ENCODE assay signal across 7 mouse cellular contexts in genomic region chr17:32321390-32321734, GRCm38 (mm10). TPM values are rescaled to one million over a fixed set of nuclear protein-coding genes. Genes with fewer than 3 reads are reported as not detected.
DNase-seq lines count a peak whose midpoint lies in the region; ATAC-seq and TF ChIP-seq lines count a peak whose summit lies in the region.

No protein-coding gene starts in this region.

- H3K36me3 ChIP-seq in lung, postnatal 0 days (ENCODE audit: insufficient read depth, low read length): peaks cover 7% of the 10 kb centered on the region; the same call in 1 of the 2 replicates
- H3K36me3 ChIP-seq in limb, embryonic 15.5 days: peaks cover 46% of the 10 kb centered on the region
- H3K36me3 ChIP-seq in stomach, embryonic 15.5 days: peaks cover 25% of the 10 kb centered on the region

- peak; percentile 36 for TF ChIP-seq CTCF in lung, postnatal 0 days (IDR thresholded peaks at IDR 0.05)

- peak overlapping the region; percentile 69 for H3K4me3 ChIP-seq in lung, postnatal 0 days (ENCODE audit: low read depth, low read length)
- peak overlapping the region; percentile 94 for H3K4me3 ChIP-seq in limb, embryonic 15.5 days
- peak overlapping the region; percentile 95 for H3K4me3 ChIP-seq in stomach, embryonic 15.5 days (replicated peaks)

- H3K27me3 ChIP-seq in lung, postnatal 0 days (replicated peaks; ENCODE audit: insufficient read depth, low read length): no peaks in the 10 kb centered on the region
- H3K27me3 ChIP-seq in limb, embryonic 15.5 days: no peaks in the 10 kb centered on the region
- H3K27me3 ChIP-seq in stomach, embryonic 15.5 days (replicated peaks): no peaks in the 10 kb centered on the region

- ATAC-seq in lung, postnatal 0 days: peak; percentile 60
- peak; percentile 71 for ATAC-seq in erythroblast, adult 5-6 weeks (replicated peaks; ENCODE audit: low FRiP score, poor library complexity, severe bottlenecking)
- peak; percentile 66 for ATAC-seq in limb, embryonic 15.5 days (ENCODE audit: insufficient number of reproducible peaks, low FRiP score, low TSS enrichment, low read depth)
- peak; percentile 65 for ATAC-seq in stomach, embryonic 15.5 days (ENCODE audit: insufficient read depth, low FRiP score, low read depth)

- H3K27ac ChIP-seq in lung, postnatal 0 days (ENCODE audit: low read length): peak overlapping the region; percentile 80
- peak overlapping the region; percentile 97 for H3K27ac ChIP-seq in limb, embryonic 15.5 days
- peak overlapping the region; percentile 90 for H3K27ac ChIP-seq in stomach, embryonic 15.5 days

- H3K9ac ChIP-seq in lung, postnatal 0 days (replicated peaks; ENCODE audit: low read depth): peak overlapping the region; percentile 64
- peak overlapping the region; percentile 75 for H3K9ac ChIP-seq in limb, embryonic 15.5 days
- peak overlapping the region; percentile 56 for H3K9ac ChIP-seq in stomach, embryonic 15.5 days

- WGBS in lung, postnatal 0 days: 1% methylated on average over 20 of the region's 23 CpGs
- 0% methylated on average over 23 of the region's 23 CpGs for WGBS in limb, embryonic 15.5 days
- under 1% methylated on average over 23 of the region's 23 CpGs for WGBS in stomach, embryonic 15.5 days

- TF ChIP-seq EP300 in lung, postnatal 0 days (IDR thresholded peaks at IDR 0.05): no peak

- peak overlapping the region; percentile 86 for H3K4me2 ChIP-seq in lung, postnatal 0 days (replicated peaks; ENCODE audit: low read depth, low read length)
- H3K4me2 ChIP-seq in limb, embryonic 15.5 days: peak overlapping the region; percentile 72
- peak overlapping the region; percentile 81 for H3K4me2 ChIP-seq in stomach, embryonic 15.5 days

- no peaks in the 10 kb centered on the region for H3K9me3 ChIP-seq in lung, postnatal 0 days (ENCODE audit: low read length)
- no peaks in the 10 kb centered on the region for H3K9me3 ChIP-seq in limb, embryonic 15.5 days
- H3K9me3 ChIP-seq in stomach, embryonic 15.5 days: no peaks in the 10 kb centered on the region

- DNase-seq in lung, postnatal 0 days (ENCODE audit: low spot score): no peak
- no peak for DNase-seq in lung, adult 18-20 months
- DNase-seq in layer of hippocampus, adult 18-20 months (ENCODE audit: low spot score in 2 of 2): no peak
- DNase-seq in cerebellum, postnatal 10 days: no peak

- H3K4me1 ChIP-seq in lung, postnatal 0 days (ENCODE audit: insufficient read depth, low read depth, low read length): peaks cover 4% of the 10 kb centered on the region; the same call in 1 of the 2 replicates
- H3K4me1 ChIP-seq in limb, embryonic 15.5 days: peaks cover 26% of the 10 kb centered on the region
- peaks cover 18% of the 10 kb centered on the region; the same call in 1 of the 2 replicates for H3K4me1 ChIP-seq in stomach, embryonic 15.5 days

RNA-seq across cellular contexts. Expression of gene Akap8, which starts 0.3 kb away (rescaled TPM):
- polyA plus RNA-seq in lung, postnatal 0 days (2015; fragmentation: Nextera tagmentation; extraction: Ambion mirVana): 30.2 and 34.0 TPM in 2 replicates
- 13.1 and 25.3 TPM in 2 replicates for total RNA-seq in erythroblast, adult 5-6 weeks (2015; ENCODE audit: low replicate concordance)
- total RNA-seq in erythroblast, adult 5-6 weeks (2017; ENCODE audit: low replicate concordance): 31.6 and 51.6 TPM in 2 replicates
- polyA plus RNA-seq in limb, embryonic 15.5 days (2015; fragmentation: Nextera tagmentation; extraction: Ambion mirVana): 93.1 and 94.6 TPM in 2 replicates
- polyA plus RNA-seq in stomach, embryonic 15.5 days (2015; fragmentation: Nextera tagmentation; extraction: Ambion mirVana): 86.1 and 98.3 TPM in 2 replicates
- 10 to 100 TPM; 79.0 to 84.6 TPM for total RNA-seq in layer of hippocampus, adult 18-20 months (2021)

RNA-seq across cellular contexts. Expression of gene Akap8l, which starts 29.0 kb away (rescaled TPM):
- polyA plus RNA-seq in lung, postnatal 0 days (2015; fragmentation: Nextera tagmentation; extraction: Ambion mirVana): 59.9 and 66.3 TPM in 2 replicates
- 64.6 and 80.7 TPM in 2 replicates for total RNA-seq in erythroblast, adult 5-6 weeks (2015; ENCODE audit: low replicate concordance)
- 104 and 150 TPM in 2 replicates for total RNA-seq in erythroblast, adult 5-6 weeks (2017; ENCODE audit: low replicate concordance)
- 85.1 and 88.6 TPM in 2 replicates for polyA plus RNA-seq in limb, embryonic 15.5 days (2015; fragmentation: Nextera tagmentation; extraction: Ambion mirVana)
- polyA plus RNA-seq in stomach, embryonic 15.5 days (2015; fragmentation: Nextera tagmentation; extraction: Ambion mirVana): 83.5 and 91.1 TPM in 2 replicates
- total RNA-seq in layer of hippocampus, adult 18-20 months (2021): 100 to 1,000 TPM; 185 to 206 TPM

RNA-seq across cellular contexts. Expression of gene Brd4, which starts 36.8 kb away (rescaled TPM):
- polyA plus RNA-seq in lung, postnatal 0 days (2015; fragmentation: Nextera tagmentation; extraction: Ambion mirVana): 33.3 and 37.3 TPM in 2 replicates
- total RNA-seq in erythroblast, adult 5-6 weeks (2015; ENCODE audit: low replicate concordance): 110 and 125 TPM in 2 replicates
- 106 TPM in 2 replicates for total RNA-seq in erythroblast, adult 5-6 weeks (2017; ENCODE audit: low replicate concordance)
- polyA plus RNA-seq in limb, embryonic 15.5 days (2015; fragmentation: Nextera tagmentation; extraction: Ambion mirVana): 78.1 and 81.6 TPM in 2 replicates
- 68.8 and 79.5 TPM in 2 replicates for polyA plus RNA-seq in stomach, embryonic 15.5 days (2015; fragmentation: Nextera tagmentation; extraction: Ambion mirVana)
- 100 to 1,000 TPM; 109 to 119 TPM for total RNA-seq in layer of hippocampus, adult 18-20 months (2021)
